Mouse (Mus musculus): ENCODE results near the gene Ackr4. TPM values are rescaled to one million over a fixed set of nuclear protein-coding genes. Genes with fewer than 3 reads are reported as not detected.

The Ackr4 gene
- polyA plus RNA-seq, 1 experiment from 2014 or later = 0.26 TPM

DNA sequence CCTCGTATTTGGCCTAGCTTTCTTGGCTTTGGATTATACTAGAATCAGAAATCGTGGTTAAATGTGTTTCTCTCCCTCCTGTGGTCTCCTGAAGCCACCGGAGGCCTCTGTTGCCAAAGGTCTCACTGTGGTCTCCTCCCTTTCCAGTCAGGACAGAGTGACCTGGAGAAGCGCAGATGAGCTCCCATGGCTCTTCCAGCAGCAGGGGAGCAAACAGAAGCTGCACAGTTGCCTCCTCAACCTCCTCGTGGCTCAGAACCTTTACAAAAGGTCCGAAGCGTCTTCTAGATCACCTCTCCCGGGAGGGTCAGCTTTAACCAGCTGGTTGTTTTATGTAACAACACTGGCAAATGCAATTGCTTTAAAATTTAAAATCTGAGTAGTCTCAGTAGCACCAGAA, 92.5 kb downstream of the Ackr4 start:
- Histone ChIP-seq H3K27ac (no peak overlapping the region), H3K9me3 (no peaks in the 10 kb centered on the region), H3K4me3 (no peak overlapping the region), H3K36me3 (peaks cover 32% of the 10 kb centered on the region), H3K27me3 (ENCODE audit: insufficient read depth, poor library complexity, severe bottlenecking) (no peaks in the 10 kb centered on the region), H3K4me1 (replicated peaks) (peaks cover 7% of the 10 kb centered on the region)
- 78% methylated on average over 8 of the region's 8 CpGs for WGBS
- no peak for DNase-seq (ENCODE audit: low spot score)

Other genes with a start within 250 kb of the Ackr4 start
- 4.1 TPM in 2 replicates for gene Nphp3, start 124.4 kb downstream of the Ackr4 start, polyA plus RNA-seq (2016; fragmentation: Nextera tagmentation; extraction: Ambion mirVana)
- gene Gm28305, start 86.3 kb downstream of the Ackr4 start, polyA plus RNA-seq (2016; fragmentation: Nextera tagmentation; extraction: Ambion mirVana) = not detected in 2 replicates
- gene Uba5, start 63.8 kb downstream of the Ackr4 start, polyA plus RNA-seq (2016; fragmentation: Nextera tagmentation; extraction: Ambion mirVana) = 42.9 and 47.4 TPM in 2 replicates
- gene Acad11, start 63.6 kb downstream of the Ackr4 start, polyA plus RNA-seq (2016; fragmentation: Nextera tagmentation; extraction: Ambion mirVana) = 8.2 and 10.0 TPM in 2 replicates
- gene Dnajc13, start 136.0 kb upstream of the Ackr4 start, polyA plus RNA-seq (2016; fragmentation: Nextera tagmentation; extraction: Ambion mirVana) = 15.8 and 22.3 TPM in 2 replicates
- 0.22 and 0.29 TPM in 2 replicates for gene Acpp, start 210.8 kb upstream of the Ackr4 start, polyA plus RNA-seq (2016; fragmentation: Nextera tagmentation; extraction: Ambion mirVana)

Measured in hindbrain, embryonic 10.5 days (tissue).